Mouse (Mus musculus): ENCODE results near the gene Rpp25l.

- no peak for TF ChIP-seq CTCF (IDR thresholded peaks at IDR 0.05)
- TF ChIP-seq EP300 (IDR thresholded peaks at IDR 0.05; ENCODE audit: insufficient read depth, low read depth, low read length): no peak
Observed at GRCm38 (mm10) chr4:41665009-41665675, 48.2 kb downstream of the Rpp25l start.
